Mouse (Mus musculus) T-helper 17 cell (primary cell): Measurements from ENCODE around the gene Slc35e3.
"Not testable (repeated sequence)": the region's sequence is repeated elsewhere in the genome, so short reads cannot be mapped to it uniquely, and the experiment has no call there.

ENCODE experiments used
- in situ Hi-C, 2 experiments: fragments of 300-600 bp; cut with MboI, MseI; formaldehyde crosslinking; loops; 1 replicate in 1 of 2; 2 replicates in 1 of 2; pipeline ENCODE4 v1.15.1; 2025; ENCODE audit warnings: high pct_unique_total_duplicates in 2 of 2

Slc35e3 gene

GRCm38 (mm10) chr10:117750529-117751281, 4.5 kb upstream of the Slc35e3 start:
- in situ Hi-C loops = no loop called here

GRCm38 (mm10) chr10:117749787-117750343, 3.7 kb upstream of the Slc35e3 start:
- in situ Hi-C loops = no loop called here

GRCm38 (mm10) chr10:117749050-117749686, 3.0 kb upstream of the Slc35e3 start:
- in situ Hi-C loops = no loop called here

- in situ Hi-C loops = no loop called here
Observed at GRCm38 (mm10) chr10:117748276-117749049, 2.3 kb upstream of the Slc35e3 start.

- in situ Hi-C loops = no loop called here
Observed at GRCm38 (mm10) chr10:117747711-117748110, 1.5 kb upstream of the Slc35e3 start.

- in situ Hi-C loops = not testable (repeated sequence)
Observed at GRCm38 (mm10) chr10:117745570-117746296, 432 bp downstream of the Slc35e3 start.

- in situ Hi-C loops = no loop called here
Observed at GRCm38 (mm10) chr10:117743917-117744316, 2.2 kb downstream of the Slc35e3 start.

GRCm38 (mm10) chr10:117743182-117743581, 3.0 kb downstream of the Slc35e3 start:
- in situ Hi-C loops = no loop called here

- in situ Hi-C loops = no loop called here
Observed at GRCm38 (mm10) chr10:117742618-117743017, 3.5 kb downstream of the Slc35e3 start.

- in situ Hi-C loops = no loop called here
Observed at GRCm38 (mm10) chr10:117741698-117742475, 4.3 kb downstream of the Slc35e3 start.

GRCm38 (mm10) chr10:117740921-117741320, 5.2 kb downstream of the Slc35e3 start:
- in situ Hi-C loops = no loop called here

GRCm38 (mm10) chr10:117740171-117740570, 6.0 kb downstream of the Slc35e3 start:
- in situ Hi-C loops = no loop called here

GRCm38 (mm10) chr10:117739648-117739948, 6.6 kb downstream of the Slc35e3 start:
- in situ Hi-C loops = loop anchor here in 1 of 2 experiments (10.0 kb wide), 1 partner anchor 1175 kb away; no protein-coding TSS in a partner anchor

GRCm38 (mm10) chr10:117738928-117739647, 7.1 kb downstream of the Slc35e3 start:
- in situ Hi-C loops = loop anchor here in 1 of 2 experiments (10.0 kb wide), 1 partner anchor 1174 kb away; no protein-coding TSS in a partner anchor

- in situ Hi-C loops = loop anchor here in 1 of 2 experiments (10.0 kb wide), 1 partner anchor 1174 kb away; no protein-coding TSS in a partner anchor
Observed at GRCm38 (mm10) chr10:117738140-117738921, 7.8 kb downstream of the Slc35e3 start.

GRCm38 (mm10) chr10:117737498-117737897, 8.7 kb downstream of the Slc35e3 start:
- in situ Hi-C loops = loop anchor here in 1 of 2 experiments (10.0 kb wide), 1 partner anchor 1173 kb away; no protein-coding TSS in a partner anchor

GRCm38 (mm10) chr10:117737075-117737474, 9.1 kb downstream of the Slc35e3 start:
- in situ Hi-C loops = loop anchor here in 1 of 2 experiments (10.0 kb wide), 1 partner anchor 1172 kb away; no protein-coding TSS in a partner anchor

GRCm38 (mm10) chr10:117736573-117736972, 9.6 kb downstream of the Slc35e3 start:
- in situ Hi-C loops = loop anchor here in 1 of 2 experiments (10.0 kb wide), 1 partner anchor 1172 kb away; no protein-coding TSS in a partner anchor
